Mouse (Mus musculus): ENCODE measurements around the gene Prodh2.

- TF ChIP-seq POLR2A (IDR thresholded peaks at IDR 0.05; ENCODE audit: control insufficient read depth, low read depth, low read length) = no peak
- no peak for TF ChIP-seq CTCF (IDR thresholded peaks at IDR 0.05; ENCODE audit: control insufficient read depth, insufficient read depth, insufficient replicate concordance, low read depth, low read length)
These were observed 49.1 kb upstream of the Prodh2 start for GRCm38 (mm10) chr7:30444154-30444970.
